Mouse (Mus musculus) frontal cortex, adult 2 months (tissue): ENCODE data around the gene Dbp. TPM values are rescaled to one million over a fixed set of nuclear protein-coding genes. Genes with fewer than 3 reads are reported as not detected.

ENCODE experiments used
- DNase-seq, 2 experiments: peaks; one replicate each; pipeline ENCODE4 v3.0.0; 2022; ENCODE audit warnings: low spot score in 1 of 2; ENCODE audit errors: extremely low spot score in 1 of 2
- polyA plus RNA-seq: library from polyadenylated mRNA; depleted of rRNA; stranded (reverse); fragments of >200 nt; gene quantifications from 2 replicates; pipeline ENCODE4 v1.2.3, GENCODE M21; 2012

Gene Dbp
- polyA plus RNA-seq, 1 experiment = 208 TPM

DNA sequence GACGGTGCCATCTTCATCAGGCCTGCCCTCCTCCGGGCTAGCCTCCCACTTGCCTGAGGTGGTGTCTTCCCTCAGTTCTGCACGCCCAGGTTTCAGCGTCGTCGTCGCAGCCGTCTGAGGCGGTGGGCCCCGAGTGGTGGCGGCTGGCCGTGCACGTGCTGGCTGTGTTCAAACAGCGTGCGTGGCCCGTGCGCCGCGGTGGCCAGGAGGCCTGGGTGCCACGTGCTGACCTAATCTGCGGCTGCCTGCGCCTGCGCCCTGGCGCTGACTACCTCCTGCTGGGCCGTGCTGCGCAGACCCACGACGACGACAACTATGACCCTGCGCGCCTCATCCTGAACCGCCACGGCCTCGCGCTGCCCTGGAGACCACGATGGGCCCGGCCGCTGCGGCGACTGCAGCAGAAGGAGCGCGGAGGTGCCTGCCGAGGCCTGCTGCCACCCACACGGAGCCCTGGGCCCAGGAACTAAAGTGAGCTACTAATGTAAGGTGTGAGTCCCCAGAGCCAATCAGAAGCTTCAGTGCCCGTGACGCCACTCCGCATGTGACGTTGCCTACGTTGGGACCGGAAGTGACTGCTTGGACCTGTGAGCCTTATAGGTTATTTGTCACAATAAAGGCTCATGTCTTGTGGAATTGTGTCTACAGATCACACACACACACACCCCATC is 10.8 kb upstream of the Dbp start, which contains the start of gene Sec1:
TSS of gene Sec1 (minus strand) at position 482 of the 671 bp plus-strand sequence.
- no peak for DNase-seq

DNA sequence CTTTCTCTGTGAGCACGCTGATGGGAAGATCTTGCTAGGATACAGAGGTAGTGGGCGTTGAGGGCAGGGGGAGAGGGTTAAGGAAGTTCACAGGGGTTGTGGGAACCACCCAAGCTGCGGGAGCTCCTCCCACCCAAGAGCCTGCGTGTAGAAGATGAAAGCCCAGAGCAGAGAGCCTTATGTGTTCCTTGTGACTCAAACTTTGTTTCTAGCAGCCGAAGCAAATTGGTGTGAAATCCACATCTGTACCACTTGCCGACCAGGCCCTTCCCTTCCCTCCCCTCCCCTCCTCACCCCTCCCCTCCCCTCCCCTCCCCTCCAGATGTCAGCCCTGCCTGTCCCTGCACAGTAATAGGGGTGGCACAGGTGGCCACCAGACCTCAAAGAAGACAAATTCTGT is 9.8 kb upstream of the Dbp start:
- DNase-seq = no peak

- DNase-seq = peak in 1 of 2 experiments; percentile 1
Observed at GRCm38 (mm10) chr7:45697894-45698293, 7.0 kb upstream of the Dbp start.

DNA sequence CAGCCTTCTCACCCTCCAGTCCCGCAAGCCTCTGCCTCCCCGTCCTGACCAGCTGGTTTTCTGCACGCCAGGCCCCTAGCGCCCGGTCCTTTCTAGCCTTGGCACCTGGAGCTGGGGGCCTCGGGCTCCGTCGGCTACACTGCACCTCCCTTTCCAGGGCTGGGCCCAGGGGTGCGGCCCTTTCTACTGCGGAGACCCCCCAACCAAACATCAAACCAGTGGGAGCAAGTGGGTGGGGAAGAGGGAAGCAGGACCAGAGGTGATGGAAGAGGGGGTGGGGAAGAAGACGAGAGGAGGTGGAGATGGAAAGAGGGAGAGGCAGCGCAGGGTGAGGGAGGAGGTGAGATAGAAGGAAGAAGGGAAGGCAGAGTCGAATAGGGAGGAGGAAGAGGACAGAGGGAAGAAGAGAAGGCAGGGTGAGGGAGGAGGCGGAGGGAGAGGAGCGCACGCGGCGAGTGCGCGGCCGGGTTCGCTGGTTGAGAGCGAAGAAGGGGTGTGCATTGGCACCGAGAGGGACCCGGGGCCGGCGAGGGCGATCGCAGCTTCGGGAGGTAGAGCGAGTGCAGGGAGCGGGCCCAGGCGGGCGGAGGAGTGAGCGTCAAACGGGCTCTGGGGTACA is 5.3 kb upstream of the Dbp start, which contains the start of gene Car11:
TSS of gene Car11 (plus strand) at position 321 of the 619 bp plus-strand sequence.
- DNase-seq = peak in 1 of 2 experiments; percentile 65

GRCm38 (mm10) chr7:45700301-45701015 is 4.4 kb upstream of the Dbp start:
- peak; percentile 88 to 90 for DNase-seq

DNA sequence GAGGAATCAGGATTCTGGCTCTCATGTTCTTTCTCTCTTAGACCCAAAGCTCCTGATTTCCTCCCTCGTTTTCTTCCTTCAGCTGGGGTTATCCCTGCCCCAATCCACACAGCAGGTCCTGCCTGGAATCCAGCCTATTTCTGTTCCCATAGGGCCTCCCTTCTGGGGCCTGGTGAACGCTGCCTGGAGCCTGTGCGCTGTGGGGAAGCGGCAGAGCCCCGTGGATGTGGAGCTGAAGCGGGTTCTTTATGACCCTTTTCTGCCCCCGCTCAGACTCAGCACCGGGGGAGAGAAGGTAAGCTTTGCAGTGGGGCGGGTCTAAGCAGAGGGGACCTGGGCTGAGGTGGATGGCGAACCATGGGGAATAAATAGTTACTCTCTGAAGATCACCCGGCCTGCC is 3.8 kb upstream of the Dbp start:
- DNase-seq = no peak

- DNase-seq = no peak
Observed at GRCm38 (mm10) chr7:45701607-45702006, 3.3 kb upstream of the Dbp start.

DNA sequence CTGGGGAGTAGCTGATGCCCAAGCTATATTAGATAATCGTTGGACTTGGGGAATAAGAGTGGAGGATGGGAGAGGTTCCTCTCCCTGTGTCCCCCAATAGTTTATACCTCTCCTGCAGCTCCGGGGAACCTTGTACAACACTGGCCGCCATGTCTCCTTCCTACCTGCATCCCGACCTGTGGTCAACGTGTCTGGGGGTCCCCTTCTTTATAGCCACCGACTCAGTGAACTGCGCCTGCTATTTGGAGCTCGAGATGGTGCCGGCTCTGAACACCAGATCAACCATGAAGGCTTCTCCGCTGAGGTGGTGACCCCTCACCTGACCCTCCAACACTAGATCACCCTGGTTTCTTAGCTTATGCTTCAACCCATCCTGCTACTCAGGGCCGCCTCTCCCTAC is 2.6 kb upstream of the Dbp start:
- no peak for DNase-seq

DNA sequence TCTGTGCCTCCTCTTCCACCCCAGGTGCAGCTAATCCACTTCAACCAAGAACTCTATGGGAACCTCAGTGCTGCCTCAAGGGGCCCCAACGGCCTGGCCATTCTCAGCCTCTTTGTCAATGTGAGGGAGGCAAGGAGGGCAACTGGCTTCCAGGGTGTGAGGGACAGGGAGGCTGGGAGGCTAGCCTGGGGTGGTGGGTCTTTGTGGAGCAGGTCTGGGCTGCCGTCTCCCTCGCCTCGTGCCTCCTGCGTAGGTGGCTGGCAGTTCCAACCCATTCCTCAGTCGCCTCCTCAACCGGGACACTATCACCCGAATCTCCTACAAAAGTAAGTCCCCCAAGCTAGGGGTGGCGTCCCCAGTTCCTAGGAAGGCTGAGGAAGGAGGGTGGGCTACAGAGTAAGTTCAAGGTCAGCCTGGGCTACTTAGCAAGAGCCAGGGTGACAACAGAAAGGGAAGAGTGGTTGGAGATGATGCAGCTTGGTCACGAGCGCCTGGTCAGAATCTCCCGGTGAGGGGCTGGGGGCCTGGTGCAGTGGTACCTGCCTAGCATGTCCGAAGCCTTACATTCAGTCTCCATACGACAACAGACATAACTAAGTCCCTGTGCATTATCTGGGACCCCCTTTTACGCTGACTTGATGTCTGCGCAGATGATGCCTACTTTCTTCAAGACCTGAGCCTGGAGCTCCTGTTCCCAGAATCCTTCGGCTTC is 1.9 kb upstream of the Dbp start:
- DNase-seq = no peak

DNA sequence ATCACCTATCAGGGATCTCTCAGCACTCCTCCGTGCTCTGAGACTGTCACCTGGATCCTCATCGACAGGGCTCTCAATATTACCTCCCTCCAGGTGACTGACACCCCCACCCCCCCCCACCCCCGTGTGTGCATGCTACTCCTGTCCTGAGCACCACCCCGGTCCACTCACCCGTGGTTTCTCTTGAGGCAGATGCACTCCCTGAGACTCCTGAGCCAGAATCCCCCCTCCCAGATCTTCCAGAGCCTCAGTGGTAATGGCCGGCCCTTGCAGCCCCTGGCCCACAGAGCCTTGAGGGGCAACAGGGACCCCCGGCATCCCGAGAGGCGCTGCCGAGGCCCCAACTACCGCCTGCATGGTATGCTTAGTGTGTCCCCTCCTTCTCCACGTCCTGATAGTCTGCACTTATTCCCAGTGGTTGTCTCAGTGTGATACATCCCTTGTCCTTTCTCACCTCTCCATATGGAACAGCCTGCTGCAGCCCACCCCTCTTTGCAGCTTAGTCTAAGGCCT is 1.3 kb upstream of the Dbp start:
- no peak for DNase-seq

GRCm38 (mm10) chr7:45704046-45704559 is 785 bp upstream of the Dbp start:
- DNase-seq = peak; percentile 89 to 90

DNA sequence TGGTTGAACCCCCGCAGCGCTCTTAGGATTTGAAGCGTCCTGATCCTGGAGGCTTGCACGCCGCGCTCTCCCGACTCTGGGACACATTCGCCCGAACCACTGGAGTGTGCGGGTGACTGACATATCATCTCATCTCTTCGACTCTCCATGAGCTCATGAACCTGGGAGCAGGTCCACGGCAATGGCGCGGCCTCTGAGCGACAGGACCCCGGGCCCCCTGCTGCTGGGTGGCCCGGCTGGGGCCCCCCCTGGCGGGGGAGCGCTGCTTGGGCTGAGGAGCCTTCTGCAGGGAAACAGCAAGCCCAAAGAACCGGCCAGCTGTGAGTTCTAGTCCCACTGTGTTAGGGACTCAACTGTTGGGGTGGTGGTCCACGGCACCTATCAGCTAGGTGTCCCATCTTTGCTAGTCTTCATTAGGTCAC is 566 bp downstream of the Dbp start:
- DNase-seq = no peak

GRCm38 (mm10) chr7:45705873-45706281 is 989 bp downstream of the Dbp start:
- peak; percentile 76 to 85 for DNase-seq

DNA sequence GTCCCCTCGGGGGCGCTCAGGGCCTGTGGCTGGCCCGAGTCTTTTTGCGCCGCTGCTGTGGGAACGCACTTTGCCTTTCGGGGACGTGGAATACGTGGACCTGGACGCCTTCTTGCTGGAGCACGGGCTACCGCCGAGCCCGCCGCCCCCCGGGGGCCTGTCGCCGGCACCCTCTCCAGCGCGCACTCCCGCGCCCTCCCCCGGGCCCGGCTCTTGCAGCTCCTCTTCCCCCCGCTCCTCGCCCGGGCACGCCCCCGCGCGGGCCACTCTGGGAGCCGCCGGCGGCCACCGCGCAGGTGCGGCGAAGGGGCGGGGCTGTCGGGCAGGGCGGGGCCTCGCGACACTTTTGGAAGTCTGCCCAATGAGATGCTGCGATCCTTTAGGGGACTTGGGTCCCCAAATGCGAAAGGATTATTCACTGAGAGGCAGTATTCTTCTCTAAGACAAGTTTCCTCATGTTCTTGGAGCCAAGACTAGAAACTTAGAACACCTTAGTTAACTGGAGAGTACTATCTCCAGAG is 1.9 kb downstream of the Dbp start:
- peak; percentile 57 to 82 for DNase-seq

DNA sequence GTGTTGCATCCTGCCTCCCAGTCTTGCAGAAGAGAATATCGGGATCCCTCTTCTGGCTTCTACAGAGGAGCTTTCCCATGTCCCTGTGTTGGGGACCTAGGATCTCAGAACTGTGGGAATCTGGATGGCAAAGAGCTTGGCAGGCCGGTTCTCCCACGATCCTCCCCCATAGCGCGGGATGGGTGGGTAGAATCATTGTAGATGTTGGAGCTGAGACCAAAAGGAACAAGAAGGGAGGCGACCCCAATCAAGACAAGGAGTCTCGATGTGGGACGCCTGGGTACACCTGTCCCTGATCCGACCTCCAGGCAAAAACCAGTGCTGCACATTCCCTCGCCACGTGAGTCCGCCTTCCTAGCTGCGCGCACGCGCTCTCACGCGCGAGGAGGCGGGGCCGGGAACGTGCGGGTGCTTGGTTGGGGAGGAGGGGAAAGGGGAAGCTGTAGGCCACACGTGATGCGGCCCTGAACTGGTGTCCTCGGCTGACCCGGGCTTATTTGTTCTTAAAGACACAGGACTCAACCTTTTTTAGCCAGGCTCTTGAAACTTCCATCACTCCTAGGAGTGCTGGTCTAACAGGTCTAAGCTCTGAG is 2.6 kb downstream of the Dbp start:
- DNase-seq = peak; percentile 92 to 97

DNA sequence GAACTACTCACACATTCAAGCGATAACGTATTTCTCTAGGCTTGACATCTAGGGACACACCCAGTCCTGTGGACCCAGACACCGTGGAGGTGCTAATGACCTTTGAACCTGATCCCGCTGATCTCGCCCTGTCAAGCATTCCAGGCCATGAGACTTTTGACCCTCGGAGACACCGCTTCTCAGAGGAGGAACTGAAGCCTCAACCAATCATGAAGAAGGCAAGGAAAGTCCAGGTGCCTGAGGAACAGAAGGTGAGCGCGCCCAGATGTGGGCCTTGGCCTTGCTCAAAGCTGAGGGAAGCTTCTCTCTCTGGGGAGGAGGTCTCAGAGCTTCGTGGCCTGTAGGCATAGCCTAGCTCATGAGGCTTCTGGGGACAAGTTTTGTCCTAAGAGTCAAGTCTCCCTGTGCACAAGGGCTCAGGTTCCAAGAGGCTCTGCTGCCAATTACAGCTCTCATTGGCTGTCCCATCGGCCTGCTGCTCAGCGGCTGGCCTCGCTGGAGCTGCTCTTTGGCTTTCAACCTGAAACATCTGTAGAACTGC is 3.4 kb downstream of the Dbp start:
- peak in 1 of 2 experiments; percentile 43 for DNase-seq

GRCm38 (mm10) chr7:45709036-45709435 is 4.1 kb downstream of the Dbp start:
- peak in 1 of 2 experiments; percentile 50 for DNase-seq

- DNase-seq = no peak
Observed at GRCm38 (mm10) chr7:45709677-45710355, 4.9 kb downstream of the Dbp start.
